Mouse (Mus musculus) liver, adult 2 months (tissue): ENCODE data around the gene Skp1a. TPM values are rescaled to one million over a fixed set of nuclear protein-coding genes. Genes with fewer than 3 reads are reported as not detected.
A peak's percentile ranks its signal among the peaks of the same experiment; 100 is the strongest.

Source experiments
- DNase-seq: peaks from one replicate; pipeline ENCODE4 v3.0.0-alpha.2; 2011; ENCODE audit warnings: low read depth, low spot score; ENCODE audit errors: extremely low read depth
- H3K27ac ChIP-seq: fragments of 200-500 bp; replicated peaks from 2 replicates; pipeline ENCODE4 v1.5.1; 2012; ENCODE audit warnings: low read depth, mild to moderate bottlenecking, control low read depth, inconsistent platforms, low read length; ENCODE audit not compliant: insufficient read depth
- H3K27me3 ChIP-seq: fragments of 200-500 bp; 2 replicates; pipeline ENCODE4 v1.6.1; 2012; ENCODE audit warnings: mild to moderate bottlenecking, moderate library complexity, low read length, inconsistent platforms; ENCODE audit not compliant: control insufficient read depth, insufficient read depth
- H3K36me3 ChIP-seq: fragments of 200-500 bp; 2 replicates; pipeline ENCODE4 v1.6.1; 2012; ENCODE audit warnings: low read length, inconsistent platforms; ENCODE audit not compliant: control insufficient read depth, insufficient read depth
- H3K4me1 ChIP-seq: fragments of 200-500 bp; 2 replicates; pipeline ENCODE4 v1.6.1; 2011; ENCODE audit warnings: low read length; ENCODE audit not compliant: control insufficient read depth, insufficient read depth
- H3K4me3 ChIP-seq: fragments of 200-500 bp; 2 replicates; pipeline ENCODE4 v1.5.1; 2011; ENCODE audit warnings: low read depth, mild to moderate bottlenecking, control low read depth, low read length, moderate library complexity; ENCODE audit not compliant: insufficient read depth
- H3K79me2 ChIP-seq: fragments of 200-500 bp; 2 replicates; pipeline ENCODE4 v1.6.1; 2012; ENCODE audit warnings: inconsistent platforms, mild to moderate bottlenecking, low read length, moderate library complexity; ENCODE audit not compliant: control insufficient read depth, insufficient read depth
- H3K9ac ChIP-seq: fragments of 200-500 bp; 2 replicates; pipeline ENCODE4 v1.6.1; 2012; ENCODE audit warnings: low read depth, mild to moderate bottlenecking, control low read depth, inconsistent platforms, low read length
- CTCF ChIP-seq: fragments of 200-500 bp; IDR thresholded peaks from 2 replicates; pipeline ENCODE4 v1.5.1; 2011; ENCODE audit warnings: low read depth, low read length, control low read depth
- POLR2A ChIP-seq: fragments of 200-500 bp; IDR thresholded peaks from 2 replicates; pipeline ENCODE4 v1.6.1; 2011; ENCODE audit warnings: low read length, control low read depth; ENCODE audit not compliant: insufficient read depth; ENCODE audit errors: extremely low read depth
- WGBS: fragments of 180-500 bp; shearing (Covaris S2); methylation state at CpG from one replicate; pipeline ENCODE4 v1.1.7; 2018; 5-methylcytosine and 5-hydroxymethylcytosine counted together
- polyA plus RNA-seq: library from polyadenylated mRNA; depleted of rRNA; stranded (reverse); fragments of >200 nt; gene quantifications from 2 replicates; pipeline ENCODE4 v1.2.3, GENCODE M21; 2012
- total RNA-seq: library from RNA; depleted of rRNA; stranded (reverse); fragments of >200 nt; gene quantifications from 2 replicates; pipeline ENCODE4 v1.2.3, GENCODE M21; 2014

The Skp1a gene
- total and polyA plus RNA-seq, 2 experiments: 26.0 to 318 TPM

DNA sequence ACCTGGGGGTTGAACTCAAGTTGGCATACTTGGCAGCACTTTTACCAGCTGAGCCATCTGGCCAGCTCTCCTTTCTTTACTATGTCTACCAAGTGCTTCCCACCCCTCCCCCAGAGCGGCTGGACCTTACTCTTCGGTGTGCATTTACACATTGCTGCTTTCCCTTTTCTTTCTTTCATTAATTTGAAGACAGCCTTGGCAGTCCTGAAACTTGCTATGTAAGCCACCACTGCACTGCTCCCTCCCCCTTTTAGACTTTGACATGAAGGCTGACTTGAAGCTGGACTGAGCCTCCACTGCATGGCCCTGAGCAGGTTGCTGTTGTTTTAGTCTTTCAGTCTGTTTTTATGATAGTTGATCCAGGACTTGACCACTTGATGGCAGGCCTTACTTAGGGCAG is 17.7 kb downstream of the Skp1a start:
- peaks cover 6% of the 10 kb centered on the region; the same call in 1 of the 2 replicates for H3K4me1 ChIP-seq
- no peak for DNase-seq
- no peak overlapping the region for H3K4me3 ChIP-seq
- H3K9ac ChIP-seq: no peak overlapping the region
- H3K27ac ChIP-seq: no peak overlapping the region
- peaks cover 34% of the 10 kb centered on the region for H3K36me3 ChIP-seq
- no peaks in the 10 kb centered on the region for H3K27me3 ChIP-seq
- no peaks in the 10 kb centered on the region for H3K79me2 ChIP-seq
- no peak for TF ChIP-seq CTCF
- no peak for TF ChIP-seq POLR2A
- 84% methylated on average over 2 of the region's 2 CpGs for WGBS

DNA sequence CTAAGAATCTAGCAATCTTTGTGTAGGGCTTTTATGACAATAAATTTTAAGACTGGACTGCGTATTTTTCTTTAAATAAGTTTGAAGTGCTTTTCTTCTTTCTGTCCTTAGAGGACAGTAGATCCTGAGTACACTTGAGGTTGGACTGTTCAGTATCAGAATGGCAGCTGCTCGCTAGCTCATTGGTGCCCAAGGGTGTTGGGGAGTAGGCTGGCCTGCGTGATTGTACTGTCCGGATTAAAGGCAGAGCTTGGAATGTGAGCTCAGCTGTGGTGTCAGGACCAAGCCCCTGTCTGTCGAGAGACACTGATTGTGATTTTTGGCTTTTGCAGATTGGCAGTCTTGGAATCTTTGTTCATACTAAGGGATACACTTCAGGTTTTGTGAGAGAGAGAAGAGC is 20.0 kb downstream of the Skp1a start:
- H3K4me1 ChIP-seq: peaks cover 6% of the 10 kb centered on the region; the same call in 1 of the 2 replicates
- TF ChIP-seq POLR2A: no peak
- no peak for TF ChIP-seq CTCF
- peaks cover 16% of the 10 kb centered on the region for H3K36me3 ChIP-seq
- no peak overlapping the region for H3K4me3 ChIP-seq
- no peak for DNase-seq
- H3K27me3 ChIP-seq: no peaks in the 10 kb centered on the region
- no peaks in the 10 kb centered on the region for H3K79me2 ChIP-seq
- H3K27ac ChIP-seq: no peak overlapping the region
- 90% methylated on average over 5 of the region's 5 CpGs for WGBS
- H3K9ac ChIP-seq: no peak overlapping the region

DNA sequence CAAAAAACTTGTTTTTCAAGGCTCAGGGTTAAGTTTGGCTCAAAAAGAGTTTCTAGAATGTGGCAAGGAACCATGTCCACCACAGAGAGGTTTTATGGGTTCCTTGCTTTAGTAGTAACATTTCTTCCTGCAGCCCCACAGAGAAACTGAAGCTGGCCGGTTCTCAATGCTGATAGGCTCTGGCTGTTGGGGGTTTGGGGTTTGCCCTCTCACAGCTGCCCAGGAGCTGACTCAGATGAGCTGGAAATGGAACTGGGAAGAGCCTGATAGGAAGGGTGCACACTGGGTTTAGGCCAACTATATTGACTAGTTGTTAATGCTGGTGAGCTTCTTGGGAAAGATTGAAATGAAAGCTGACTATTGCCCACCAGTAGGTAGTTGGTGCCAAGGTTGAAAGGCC is 20.9 kb downstream of the Skp1a start:
- no peaks in the 10 kb centered on the region for H3K79me2 ChIP-seq
- no peak overlapping the region for H3K4me3 ChIP-seq
- H3K27ac ChIP-seq: 0 out of 2 replicates have a peak overlapping the region, but pooled peaks have one; percentile 34
- peaks cover 6% of the 10 kb centered on the region; the same call in 1 of the 2 replicates for H3K4me1 ChIP-seq
- no peak for DNase-seq
- no peak for TF ChIP-seq POLR2A
- no peak for TF ChIP-seq CTCF
- H3K27me3 ChIP-seq: no peaks in the 10 kb centered on the region
- peaks cover 12% of the 10 kb centered on the region for H3K36me3 ChIP-seq
- WGBS: 66% methylated on average over 1 of the region's 1 CpGs
- no peak overlapping the region for H3K9ac ChIP-seq

DNA sequence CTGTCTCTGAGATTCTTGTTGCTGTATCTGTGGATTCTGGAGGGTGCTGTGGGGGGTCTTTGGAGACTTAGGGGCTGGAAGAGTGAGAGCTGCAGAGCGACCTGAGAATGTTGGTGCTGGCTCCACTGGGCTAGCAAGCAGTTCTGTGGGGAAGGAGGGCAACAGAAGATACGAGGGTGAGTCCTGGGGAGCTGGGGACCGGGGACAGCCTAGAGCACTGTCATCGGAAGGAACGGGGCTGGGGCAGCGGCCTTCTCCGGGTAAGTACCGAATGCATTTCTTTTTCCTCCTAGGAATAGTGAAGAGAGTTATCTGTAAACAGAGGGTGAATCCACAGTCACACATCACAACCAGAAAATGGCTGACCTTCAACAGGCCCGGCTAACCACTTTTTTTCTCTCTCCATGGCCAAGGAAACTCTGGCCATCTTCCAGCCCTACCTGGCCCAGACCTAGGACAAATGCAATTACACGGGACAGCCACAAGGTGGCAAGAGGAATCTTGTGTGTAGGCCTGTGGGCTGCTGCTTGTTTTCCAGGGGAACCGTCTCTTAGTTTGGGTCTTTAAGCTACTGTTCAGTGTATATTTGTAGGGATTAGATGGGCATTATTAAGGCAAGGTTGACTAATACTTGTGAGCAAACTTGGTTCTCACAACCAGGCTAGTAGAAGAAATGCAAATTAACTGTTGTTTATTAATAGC is 22.0 kb downstream of the Skp1a start:
- peak; percentile 78 for DNase-seq
- Histone ChIP-seq H3K4me3 (no peak overlapping the region), H3K4me1 (peaks cover 6% of the 10 kb centered on the region; the same call in 1 of the 2 replicates), H3K9ac (no peak overlapping the region), H3K27me3 (no peaks in the 10 kb centered on the region), H3K27ac (no peak overlapping the region), H3K79me2 (no peaks in the 10 kb centered on the region), H3K36me3 (peaks cover 7% of the 10 kb centered on the region; the same call in 1 of the 2 replicates)
- TF ChIP-seq POLR2A (no peak), CTCF (peak; percentile 81)
- 65% methylated on average over 11 of the region's 11 CpGs for WGBS

DNA sequence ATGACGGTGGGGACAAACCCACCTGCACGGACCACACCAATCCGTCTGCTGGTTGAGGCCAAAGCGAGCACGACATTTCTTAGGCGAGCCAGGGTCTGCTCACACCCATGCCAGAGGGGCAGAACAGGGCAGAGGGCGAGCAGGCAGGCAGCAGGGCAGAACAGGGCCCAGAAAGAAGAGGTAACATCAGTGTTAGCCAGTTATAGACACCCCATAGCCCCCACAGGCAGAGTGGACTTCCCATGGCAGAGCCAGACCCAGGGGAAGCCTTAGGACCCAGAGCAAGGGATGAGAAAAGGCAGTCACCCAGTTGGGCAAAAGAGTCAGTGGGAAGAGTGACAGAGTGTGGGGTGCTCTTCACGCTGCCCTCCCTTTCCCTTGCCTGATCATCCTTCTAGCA is 23.3 kb downstream of the Skp1a start:
- no peak for TF ChIP-seq CTCF
- no peak for TF ChIP-seq POLR2A
- WGBS: 95% methylated on average over 8 of the region's 8 CpGs
- H3K4me3 ChIP-seq: no peak overlapping the region
- no peak overlapping the region for H3K9ac ChIP-seq
- DNase-seq: no peak
- H3K27me3 ChIP-seq: no peaks in the 10 kb centered on the region
- no peaks in the 10 kb centered on the region for H3K79me2 ChIP-seq
- H3K36me3 ChIP-seq: peaks cover 3% of the 10 kb centered on the region; the same call in 1 of the 2 replicates
- no peak overlapping the region for H3K27ac ChIP-seq
- peaks cover 9% of the 10 kb centered on the region; the same call in 1 of the 2 replicates for H3K4me1 ChIP-seq

DNA sequence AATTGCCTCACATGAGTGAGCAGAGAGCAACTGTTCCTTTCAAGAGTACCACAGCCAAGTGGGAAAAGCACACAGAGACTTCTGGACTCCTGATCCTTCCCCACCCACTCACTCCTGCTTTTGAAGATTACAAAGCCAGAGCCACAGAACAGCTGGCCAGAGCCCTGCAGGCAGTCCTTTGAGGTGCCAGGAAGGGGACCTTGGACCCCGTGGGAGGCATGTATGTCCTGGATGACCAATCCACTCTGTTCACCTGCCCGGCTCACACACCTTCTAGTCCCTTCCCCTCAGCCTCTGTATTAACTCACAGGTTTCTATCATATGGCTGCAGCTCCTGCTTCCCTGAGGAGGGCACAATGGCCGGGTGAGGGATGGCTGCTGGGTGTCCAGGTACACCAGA is 25.6 kb downstream of the Skp1a start:
- H3K9ac ChIP-seq: no peak overlapping the region
- no peak overlapping the region for H3K27ac ChIP-seq
- peaks cover 9% of the 10 kb centered on the region; the same call in 1 of the 2 replicates for H3K4me1 ChIP-seq
- TF ChIP-seq POLR2A (no peak), CTCF (no peak)
- 37% methylated on average over 3 of the region's 3 CpGs for WGBS
- H3K27me3 ChIP-seq: no peaks in the 10 kb centered on the region
- H3K4me3 ChIP-seq: no peak overlapping the region
- peak; percentile 66 for DNase-seq
- H3K36me3 ChIP-seq: no peaks in the 10 kb centered on the region
- H3K79me2 ChIP-seq: no peaks in the 10 kb centered on the region
